Comparison of ENCODE assay signal across 8 mouse cellular contexts in genomic region chr10:60350805-60351167, GRCm38 (mm10). TPM values are rescaled to one million over a fixed set of nuclear protein-coding genes. Genes with fewer than 3 reads are reported as not detected.
DNase-seq lines count a peak whose midpoint lies in the region; ATAC-seq and TF ChIP-seq lines count a peak whose summit lies in the region.

No protein-coding gene starts in this region.

- H3K4me1 ChIP-seq in embryonic fibroblast, embryonic 13.5 days (ENCODE audit: control insufficient read depth, insufficient read depth, low read length) = peaks cover 26% of the 10 kb centered on the region
- peaks cover 20 to 24% of the 10 kb centered on the region in 2 experiments for H3K4me1 ChIP-seq in heart, embryonic 14.5 days (ENCODE audit: control insufficient read depth in 2 of 2, insufficient read depth in 2 of 2, low read length in 2 of 2)
- peaks cover 27% of the 10 kb centered on the region for H3K4me1 ChIP-seq in lung, postnatal 0 days (ENCODE audit: insufficient read depth, low read depth, low read length)

- 0 out of 2 replicates have a peak, but pooled peaks have one; percentile 14 for TF ChIP-seq EP300 in lung, postnatal 0 days (IDR thresholded peaks at IDR 0.05)

- H3K27me3 ChIP-seq in heart, embryonic 14.5 days (ENCODE audit: control insufficient read depth, insufficient read depth, low read length) = peaks cover 7% of the 10 kb centered on the region; the same call in 1 of the 2 replicates
- H3K27me3 ChIP-seq in lung, postnatal 0 days (replicated peaks; ENCODE audit: insufficient read depth, low read length) = no peaks in the 10 kb centered on the region

- no peaks in the 10 kb centered on the region for H3K36me3 ChIP-seq in heart, embryonic 14.5 days (ENCODE audit: control insufficient read depth, insufficient read depth, low read length)
- H3K36me3 ChIP-seq in lung, postnatal 0 days (ENCODE audit: insufficient read depth, low read length) = no peaks in the 10 kb centered on the region

- TF ChIP-seq POLR2A in embryonic fibroblast, embryonic 13.5 days (IDR thresholded peaks at IDR 0.05; ENCODE audit: low read depth, low read length) = peak; percentile 22; the same call in 1 of the 2 replicates

- peak overlapping the region; percentile 55 for H3K4me2 ChIP-seq in heart, embryonic 14.5 days (ENCODE audit: low read length)
- peak overlapping the region; percentile 44 for H3K4me2 ChIP-seq in lung, postnatal 0 days (replicated peaks; ENCODE audit: low read depth, low read length)

- WGBS in heart, embryonic 14.5 days = 36% methylated on average over 3 of the region's 3 CpGs
- 11% methylated on average over 3 of the region's 3 CpGs for WGBS in lung, postnatal 0 days

- DNase-seq in CD8-positive naive resting alpha-beta T cell, adult 2 months (ENCODE audit: low read depth in 2 of 2, low spot score in 2 of 2) = peak; percentile 80 to 89
- peak; percentile 96 for DNase-seq in adrenal gland, adult 2 months
- DNase-seq in kidney, postnatal 25 days = peak; percentile 95 to 96
- DNase-seq in lung, postnatal 0 days (ENCODE audit: low spot score) = peak; percentile 93
- DNase-seq in right cerebral cortex, postnatal 10 days (ENCODE audit: low spot score in 2 of 2) = peak; percentile 80 to 82
- DNase-seq in urinary bladder, postnatal 14 days (ENCODE audit: low spot score) = peak; percentile 96

- H3K4me3 ChIP-seq in embryonic fibroblast, embryonic 13.5 days (ENCODE audit: insufficient read depth, low read length) = no peak overlapping the region
- peak overlapping the region in 1 of 2 experiments; percentile 29; a peak in 2 of 4 replicates for H3K4me3 ChIP-seq in heart, embryonic 14.5 days (ENCODE audit: control insufficient read depth in 1 of 2, insufficient read depth in 1 of 2, low read depth in 1 of 2, low read length in 2 of 2)
- peak overlapping the region; percentile 26; the same call in 1 of the 2 replicates for H3K4me3 ChIP-seq in lung, postnatal 0 days (ENCODE audit: low read depth, low read length)

- peak overlapping the region; percentile 91 for H3K27ac ChIP-seq in embryonic fibroblast, embryonic 13.5 days (ENCODE audit: insufficient read depth, low read length)
- H3K27ac ChIP-seq in heart, embryonic 14.5 days (replicated peaks in 1 of 2; ENCODE audit: control insufficient read depth in 1 of 2, insufficient read depth in 1 of 2, low read depth in 2 of 2, low read length in 2 of 2) = peak overlapping the region; percentile 76 to 77; a peak in 3 of 4 replicates
- peak overlapping the region; percentile 87 for H3K27ac ChIP-seq in lung, postnatal 0 days (ENCODE audit: low read length)

- TF ChIP-seq CTCF in embryonic fibroblast, embryonic 13.5 days (IDR thresholded peaks at IDR 0.05; ENCODE audit: borderline replicate concordance, insufficient read depth, low read length) = no peak
- no peak for TF ChIP-seq CTCF in lung, postnatal 0 days (IDR thresholded peaks at IDR 0.05)

- 0 out of 2 replicates have a peak, but pooled peaks have one; percentile 15 for ATAC-seq in heart, embryonic 14.5 days (ENCODE audit: insufficient number of reproducible peaks, insufficient read depth, low FRiP score, low read depth)
- ATAC-seq in lung, postnatal 0 days = peak; percentile 53

- peak overlapping the region; percentile 32; the same call in 1 of the 2 replicates for H3K9ac ChIP-seq in heart, embryonic 14.5 days (ENCODE audit: low read length)
- H3K9ac ChIP-seq in lung, postnatal 0 days (replicated peaks; ENCODE audit: low read depth) = no peak overlapping the region

- H3K9me3 ChIP-seq in heart, embryonic 14.5 days (ENCODE audit: control insufficient read depth, low read length) = no peaks in the 10 kb centered on the region
- no peaks in the 10 kb centered on the region for H3K9me3 ChIP-seq in lung, postnatal 0 days (ENCODE audit: low read length)

RNA-seq across cellular contexts. Expression of gene Vsir, which starts 4.1 kb away (rescaled TPM):
- total RNA-seq in adrenal gland, adult 2 months (2021) = 10 to 100 TPM; 19.2 to 20.2 TPM
- polyA plus RNA-seq in adrenal gland, adult 2 months (2012; rRNA removed) = 25.1 and 27.7 TPM in 2 replicates
- 5.1 and 7.7 TPM in 2 replicates for polyA plus RNA-seq in embryonic fibroblast, embryonic 13.5 days (2011; ENCODE audit: insufficient read length, low read depth, missing spikeins)
- polyA plus RNA-seq in heart, embryonic 14.5 days (2014; fragmentation: Nextera tagmentation; extraction: Ambion mirVana) = 2.3 and 2.7 TPM in 2 replicates
- polyA plus RNA-seq in lung, postnatal 0 days (2015; fragmentation: Nextera tagmentation; extraction: Ambion mirVana) = 13.7 and 19.7 TPM in 2 replicates

RNA-seq across cellular contexts. Expression of gene Gm17455, which starts 48.7 kb away (rescaled TPM):
- not detected for total RNA-seq in adrenal gland, adult 2 months (2021)
- polyA plus RNA-seq in adrenal gland, adult 2 months (2012; rRNA removed) = 0.12 TPM in 1 of 2 replicates, not detected in the other
- not detected in 2 replicates for polyA plus RNA-seq in embryonic fibroblast, embryonic 13.5 days (2011; ENCODE audit: insufficient read length, low read depth, missing spikeins)
- not detected in 2 replicates for polyA plus RNA-seq in heart, embryonic 14.5 days (2014; fragmentation: Nextera tagmentation; extraction: Ambion mirVana)
- polyA plus RNA-seq in lung, postnatal 0 days (2015; fragmentation: Nextera tagmentation; extraction: Ambion mirVana) = 2.3 and 3.2 TPM in 2 replicates
